Mouse (Mus musculus) MEL (cell line): Measurements from ENCODE around the gene Aff4. TPM values are rescaled to one million over a fixed set of nuclear protein-coding genes. Genes with fewer than 3 reads are reported as not detected.

Source experiments
- DNase-seq: peaks from one replicate; pipeline ENCODE4 v3.0.0; 2011; ENCODE audit warnings: low read depth, low spot score
- H3K27ac ChIP-seq: 2 replicates; pipeline ENCODE4 v1.5.1; 2012; ENCODE audit warnings: low read depth, mild to moderate bottlenecking, control low read depth, low read length, moderate library complexity; ENCODE audit not compliant: control insufficient read depth
- H3K27me3 ChIP-seq, 2 experiments: fragments of 150-350 bp in 1 of 2; sonication (generic) in 1 of 2; 2 replicates each; pipeline ENCODE4 v1.6.1; 2012; ENCODE audit warnings: low read length in 2 of 2, mild to moderate bottlenecking in 2 of 2, improper control_type of control experiment in 1 of 2, moderate library complexity in 1 of 2; ENCODE audit not compliant: insufficient read depth in 2 of 2, control insufficient read depth in 1 of 2
- H3K36me3 ChIP-seq, 2 experiments: 2 replicates each; pipeline ENCODE4 v1.6.1; 2012 to 2014; ENCODE audit warnings: low read length in 2 of 2, improper control_type of control experiment in 1 of 2, inconsistent platforms in 1 of 2, mild to moderate bottlenecking in 1 of 2; ENCODE audit not compliant: insufficient read depth in 2 of 2, control insufficient read depth in 1 of 2
- H3K4me1 ChIP-seq, 2 experiments: fragments of 150-350 bp in 1 of 2; sonication (generic) in 1 of 2; 2 replicates each; pipeline ENCODE4 v1.6.1; 2012; ENCODE audit warnings: low read length in 2 of 2, improper control_type of control experiment in 1 of 2, mild to moderate bottlenecking in 1 of 2; ENCODE audit not compliant: insufficient read depth in 2 of 2, control insufficient read depth in 1 of 2
- H3K4me3 ChIP-seq, 2 experiments: fragments of 150-350 bp in 1 of 2; sonication (generic) in 1 of 2; 2 replicates each; pipeline ENCODE4 v1.5.1; 2012; ENCODE audit warnings: low read depth in 2 of 2, low read length in 2 of 2, mild to moderate bottlenecking in 2 of 2, moderate library complexity in 2 of 2, control low read depth in 1 of 2, improper control_type of control experiment in 1 of 2; ENCODE audit not compliant: control insufficient read depth in 1 of 2, insufficient read depth in 1 of 2
- H3K79me2 ChIP-seq: 2 replicates; pipeline ENCODE4 v1.6.1; 2012; ENCODE audit warnings: mild to moderate bottlenecking, low read length, moderate library complexity; ENCODE audit not compliant: control insufficient read depth, poor library complexity, insufficient read depth
- H3K9ac ChIP-seq: 2 replicates; pipeline ENCODE4 v1.6.1; 2012; ENCODE audit warnings: low read depth, mild to moderate bottlenecking, control low read depth, low read length, moderate library complexity; ENCODE audit not compliant: control insufficient read depth, poor library complexity, severe bottlenecking
- H3K9me3 ChIP-seq: fragments of 150-350 bp; sonication (generic); replicated peaks from 2 replicates; pipeline ENCODE4 v1.6.1; 2012; ENCODE audit warnings: mild to moderate bottlenecking, low read length, improper control_type of control experiment, moderate library complexity; ENCODE audit not compliant: insufficient read depth
- BHLHE40 ChIP-seq: IDR thresholded peaks from 2 replicates; pipeline ENCODE4 v1.6.1; 2012; ENCODE audit warnings: low read depth, mild to moderate bottlenecking, inconsistent platforms, low read length, improper control_type of control experiment, borderline replicate concordance
- CHD1 ChIP-seq: IDR thresholded peaks from 2 replicates; pipeline ENCODE4 v1.6.1; 2012; ENCODE audit warnings: low read depth, mild to moderate bottlenecking, inconsistent platforms, low read length, improper control_type of control experiment
- CHD2 ChIP-seq: IDR thresholded peaks from 2 replicates; pipeline ENCODE4 v1.6.1; 2011; ENCODE audit warnings: low read length, improper control_type of control experiment
- CTCF ChIP-seq, 3 experiments: IDR thresholded peaks in 2 of 3; conservative IDR thresholded peaks in 1 of 3; 2 replicates each; pipeline ENCODE4 v1.5.1; 2011 to 2012; ENCODE audit warnings: low read length in 3 of 3, low read depth in 2 of 3, mild to moderate bottlenecking in 2 of 3, improper control_type of control experiment in 1 of 3, inconsistent platforms in 1 of 3, mixed read lengths in 1 of 3, moderate library complexity in 1 of 3; ENCODE audit not compliant: control insufficient read depth in 1 of 3, insufficient read depth in 1 of 3, poor library complexity in 1 of 3, severe bottlenecking in 1 of 3
- E2F4 ChIP-seq: IDR thresholded peaks from 2 replicates; pipeline ENCODE4 v1.6.1; 2011; ENCODE audit warnings: low read depth, low read length, improper control_type of control experiment, borderline replicate concordance
- ELF1 ChIP-seq: IDR thresholded peaks from 2 replicates; pipeline ENCODE4 v1.6.1; 2014; ENCODE audit warnings: low read depth, mild to moderate bottlenecking, inconsistent platforms, low read length, improper control_type of control experiment, moderate library complexity
- EP300 ChIP-seq, 2 experiments: IDR thresholded peaks; 2 replicates each; pipeline ENCODE4 v1.6.1; 2011; ENCODE audit warnings: improper control_type of control experiment in 2 of 2, low read length in 2 of 2, low read depth in 1 of 2, mild to moderate bottlenecking in 1 of 2
- ETS1 ChIP-seq: IDR thresholded peaks from 2 replicates; pipeline ENCODE4 v1.6.1; 2012; ENCODE audit warnings: low read depth, mild to moderate bottlenecking, inconsistent platforms, low read length, improper control_type of control experiment, moderate library complexity
- HCFC1 ChIP-seq: IDR thresholded peaks from 2 replicates; pipeline ENCODE4 v1.6.1; 2012; ENCODE audit warnings: low read depth, mild to moderate bottlenecking, inconsistent platforms, low read length, improper control_type of control experiment, moderate library complexity
- KAT2A ChIP-seq: conservative IDR thresholded peaks from 2 replicates; pipeline ENCODE4 v1.6.1; 2012; ENCODE audit warnings: low read depth, low read length, improper control_type of control experiment, inconsistent platforms
- MAFK ChIP-seq: IDR thresholded peaks from 2 replicates; pipeline ENCODE4 v1.6.1; 2011; ENCODE audit warnings: low read depth, mild to moderate bottlenecking, low read length, improper control_type of control experiment, borderline replicate concordance
- MAZ ChIP-seq: IDR thresholded peaks from 2 replicates; pipeline ENCODE4 v1.6.1; 2012; ENCODE audit warnings: low read depth, mild to moderate bottlenecking, inconsistent platforms, low read length, improper control_type of control experiment
- MEF2A ChIP-seq: IDR thresholded peaks from 2 replicates; pipeline ENCODE4 v1.6.1; 2014; ENCODE audit warnings: low read depth, mild to moderate bottlenecking, inconsistent platforms, low read length, improper control_type of control experiment; ENCODE audit not compliant: poor library complexity, insufficient replicate concordance, severe bottlenecking; ENCODE audit errors: extremely low read depth
- MYB ChIP-seq: IDR thresholded peaks from 2 replicates; pipeline ENCODE4 v1.6.1; 2011; ENCODE audit warnings: mild to moderate bottlenecking, low read depth, low read length, improper control_type of control experiment
- MYC ChIP-seq: IDR thresholded peaks from 2 replicates; pipeline ENCODE4 v1.6.1; 2011; ENCODE audit warnings: low read depth, mild to moderate bottlenecking, low read length, improper control_type of control experiment, moderate library complexity
- NRF1 ChIP-seq: IDR thresholded peaks from 2 replicates; pipeline ENCODE4 v1.6.1; 2014; ENCODE audit warnings: low read depth, mild to moderate bottlenecking, inconsistent platforms, low read length, improper control_type of control experiment, moderate library complexity; ENCODE audit not compliant: poor library complexity, insufficient read depth, severe bottlenecking
- POLR2A ChIP-seq, 2 experiments: IDR thresholded peaks; 2 replicates each; pipeline ENCODE4 v1.6.1; 2011 to 2012; ENCODE audit warnings: low read length in 2 of 2, mild to moderate bottlenecking in 2 of 2, control low read depth in 1 of 2, improper control_type of control experiment in 1 of 2, low read depth in 1 of 2, moderate library complexity in 1 of 2; ENCODE audit not compliant: control insufficient read depth in 1 of 2, insufficient read depth in 1 of 2, poor library complexity in 1 of 2
- RCOR1 ChIP-seq: IDR thresholded peaks from 2 replicates; pipeline ENCODE4 v1.6.1; 2012; ENCODE audit warnings: low read depth, mild to moderate bottlenecking, inconsistent platforms, low read length, improper control_type of control experiment
- SMC3 ChIP-seq: IDR thresholded peaks from 2 replicates; pipeline ENCODE4 v1.6.1; 2011; ENCODE audit warnings: low read depth, low read length, improper control_type of control experiment
- TBP ChIP-seq: IDR thresholded peaks from 2 replicates; pipeline ENCODE4 v1.8.0; 2011; ENCODE audit warnings: low read depth, low read length, improper control_type of control experiment
- UBTF ChIP-seq: IDR thresholded peaks from 2 replicates; pipeline ENCODE4 v1.6.1; 2012; ENCODE audit warnings: low read depth, mild to moderate bottlenecking, inconsistent platforms, low read length, improper control_type of control experiment, moderate library complexity, borderline replicate concordance; ENCODE audit not compliant: insufficient read depth
- USF1 ChIP-seq: IDR thresholded peaks from 2 replicates; pipeline ENCODE4 v1.6.1; 2014; ENCODE audit warnings: low read depth, mild to moderate bottlenecking, inconsistent platforms, low read length, improper control_type of control experiment, moderate library complexity
- USF2 ChIP-seq, 2 experiments: IDR thresholded peaks; 2 replicates each; pipeline ENCODE4 v1.6.1; 2011 to 2012; ENCODE audit warnings: improper control_type of control experiment in 2 of 2, low read length in 2 of 2, borderline replicate concordance in 1 of 2, inconsistent platforms in 1 of 2, low read depth in 1 of 2, mild to moderate bottlenecking in 1 of 2; ENCODE audit not compliant: insufficient read depth in 1 of 2
- ZC3H11A ChIP-seq: IDR thresholded peaks from 2 replicates; pipeline ENCODE4 v1.6.1; 2012; ENCODE audit warnings: low read depth, mild to moderate bottlenecking, inconsistent platforms, low read length, improper control_type of control experiment
- ZKSCAN1 ChIP-seq: IDR thresholded peaks from 2 replicates; pipeline ENCODE4 v1.6.1; 2012; ENCODE audit warnings: low read depth, mild to moderate bottlenecking, inconsistent platforms, low read length, improper control_type of control experiment, moderate library complexity
- ZMIZ1 ChIP-seq: IDR thresholded peaks from 2 replicates; pipeline ENCODE4 v1.6.1; 2012; ENCODE audit warnings: low read depth, mild to moderate bottlenecking, inconsistent platforms, low read length, improper control_type of control experiment, moderate library complexity
- polyA plus RNA-seq, 2 experiments: library from polyadenylated mRNA; stranded (reverse) in 1 of 2; unstranded in 1 of 2; fragments of >175 nt in 1 of 2; fragments of >200 nt in 1 of 2; gene quantifications; 2 replicates each; pipeline versions ENCODE4 v1.2.1 to v1.2.4; 2012; ENCODE audit warnings: low replicate concordance in 2 of 2, low read depth in 1 of 2; ENCODE audit not compliant: insufficient read length in 2 of 2, insufficient read depth in 1 of 2, missing spikeins in 1 of 2
- total RNA-seq: library from RNA; depleted of rRNA; stranded (reverse); fragments of 300-350 nt; gene quantifications from 2 replicates; pipeline ENCODE4 v1.2.3, GENCODE M21; 2012

Aff4 gene
- total and polyA plus RNA-seq, 3 experiments: 29.0 to 268 (median 47.7) TPM

- H3K27ac ChIP-seq: no peak overlapping the region
- peaks cover 2 to 11% of the 10 kb centered on the region in 2 experiments; a peak in 3 of 4 replicates for H3K4me1 ChIP-seq
- H3K27me3 ChIP-seq: 0 out of 4 replicates have a peak, but pooled peaks cover 0 to 2% of the 10 kb centered on the region in 2 experiments
- no peaks in the 10 kb centered on the region for H3K79me2 ChIP-seq
- no peak for TF ChIP-seq CHD1
- TF ChIP-seq RCOR1: peak; percentile 25; the same call in 1 of the 2 replicates
- H3K9ac ChIP-seq: 0 out of 2 replicates have a peak overlapping the region, but pooled peaks have one; percentile 18
- H3K4me3 ChIP-seq: peak overlapping the region; percentile 36 to 42; a peak in 3 of 4 replicates
- DNase-seq: no peak
- no peaks in the 10 kb centered on the region for H3K9me3 ChIP-seq
- H3K36me3 ChIP-seq: peaks cover 0 to 8% of the 10 kb centered on the region in 2 experiments; a peak in 1 of 4 replicates
Observed at GRCm38 (mm10) chr11:53469294-53469967, 118.8 kb downstream of the Aff4 start.

GRCm38 (mm10) chr11:53469968-53470695, 119.5 kb downstream of the Aff4 start, which contains the start of gene Gm9837:
Gm9837 (minus strand) TSS chr11:53470479.
- Histone ChIP-seq H3K79me2 (no peaks in the 10 kb centered on the region), H3K36me3 (peaks cover 0 to 8% of the 10 kb centered on the region in 2 experiments; a peak in 1 of 4 replicates), H3K9ac (0 out of 2 replicates have a peak within 1 kb of the TSS, but pooled peaks have one; percentile 18), H3K9me3 (no peaks in the 10 kb centered on the region), H3K27me3 (peaks cover 0 to 2% of the 10 kb centered on the region in 2 experiments; a peak in 2 of 4 replicates), H3K4me1 (peaks cover 2 to 11% of the 10 kb centered on the region in 2 experiments; a peak in 3 of 4 replicates), H3K4me3 (peak within 1 kb of the TSS; percentile 36 to 42; a peak in 3 of 4 replicates), H3K27ac (no peak within 1 kb of the TSS)
- peak; percentile 95 for DNase-seq
- TF ChIP-seq EP300 (IDR thresholded peaks at IDR 0.05; ENCODE audit: low read depth in 1 of 2, low read length in 2 of 2) (peak in 1 of 2 experiments; percentile 28; a peak in 1 of 4 replicates), USF2 (IDR thresholded peaks at IDR 0.05; ENCODE audit: borderline replicate concordance in 1 of 2, insufficient read depth in 1 of 2, low read depth in 1 of 2, low read length in 2 of 2) (no peak), ZMIZ1 (no peak), BHLHE40 (peak; percentile 28; the same call in 1 of the 2 replicates), E2F4 (no peak), CHD1 (no peak), KAT2A (no peak), MEF2A (no peak), HCFC1 (no peak), MAZ (0 out of 2 replicates have a peak, but pooled peaks have one; percentile 52), MYB (no peak), UBTF (no peak), ELF1 (0 out of 2 replicates have a peak, but pooled peaks have one; percentile 7), MYC (0 out of 2 replicates have a peak, but pooled peaks have one; percentile 40), ETS1 (no peak), MAFK (no peak), POLR2A (IDR thresholded peaks at IDR 0.05; ENCODE audit: control insufficient read depth in 1 of 2, insufficient read depth in 1 of 2, low read depth in 1 of 2, low read length in 2 of 2, poor library complexity in 1 of 2) (no peak), ZKSCAN1 (no peak), RCOR1 (0 out of 2 replicates have a peak, but pooled peaks have one; percentile 9), ZC3H11A (peak; percentile 99), CHD2 (no peak), TBP (no peak), USF1 (no peak), SMC3 (peak; percentile 99), CTCF (IDR thresholded peaks at IDR 0.05 in 2 of 3, conservative IDR thresholded peaks at IDR 0.05 in 1 of 3; ENCODE audit: control insufficient read depth in 1 of 3, insufficient read depth in 1 of 3, low read depth in 2 of 3, low read length in 3 of 3, poor library complexity in 1 of 3, severe bottlenecking in 1 of 3) (peak; percentile 92 to 99 (median 99)), NRF1 (no peak)
